Mouse (Mus musculus): ENCODE data around the gene Hdac6. TPM values are rescaled to one million over a fixed set of nuclear protein-coding genes. Genes with fewer than 3 reads are reported as not detected.

Hdac6 gene
- polyA plus RNA-seq, 2 experiments, result 7.9 to 11.9 TPM

- Histone ChIP-seq H3K36me3 (replicated peaks; ENCODE audit: control insufficient read depth, insufficient read depth, low read depth) (no peaks in the 10 kb centered on the region), H3K9me3 (ENCODE audit: control insufficient read depth, low read length) (no peaks in the 10 kb centered on the region), H3K9ac (replicated peaks) (no peak overlapping the region), H3K27ac (no peak overlapping the region), H3K4me1 (replicated peaks; ENCODE audit: control insufficient read depth in 2 of 2, insufficient read depth in 2 of 2, low read length in 1 of 2) (peaks cover 0 to 5% of the 10 kb centered on the region in 2 experiments; a peak in 1 of 4 replicates), H3K4me2 (ENCODE audit: low read depth) (no peak overlapping the region), H3K27me3 (ENCODE audit: control insufficient read depth, insufficient read depth, low read length) (no peaks in the 10 kb centered on the region), H3K4me3 (ENCODE audit: insufficient read depth in 1 of 2, low read depth in 2 of 2, low read length in 2 of 2) (no peak overlapping the region)
- no peak for TF ChIP-seq EP300 (IDR thresholded peaks at IDR 0.05; ENCODE audit: low read depth)
- no peak for TF ChIP-seq CTCF (IDR thresholded peaks at IDR 0.05; ENCODE audit: low read depth)
- ATAC-seq (ENCODE audit: insufficient read depth), result no peak
- 69% methylated on average over 8 of the region's 8 CpGs for WGBS (ENCODE audit: insufficient replicate concordance)
- DNase-seq (ENCODE audit: low read depth in 3 of 3, low spot score in 3 of 3), result no peak
Observed at GRCm38 (mm10) chrX:7945618-7946017, 2.1 kb downstream of the Hdac6 start.

GRCm38 (mm10) chrX:7937667-7938066, 10.0 kb downstream of the Hdac6 start:
- ATAC-seq (ENCODE audit: insufficient read depth) (no peak), DNase-seq (ENCODE audit: low read depth in 3 of 3, low spot score in 3 of 3) (no peak)
- Histone ChIP-seq H3K9ac (replicated peaks) (no peak overlapping the region), H3K4me2 (ENCODE audit: low read depth) (no peak overlapping the region), H3K36me3 (replicated peaks; ENCODE audit: control insufficient read depth, insufficient read depth, low read depth) (no peaks in the 10 kb centered on the region), H3K9me3 (ENCODE audit: control insufficient read depth, low read length) (no peaks in the 10 kb centered on the region), H3K27me3 (ENCODE audit: control insufficient read depth, insufficient read depth, low read length) (no peaks in the 10 kb centered on the region), H3K4me3 (ENCODE audit: insufficient read depth in 1 of 2, low read depth in 2 of 2, low read length in 2 of 2) (no peak overlapping the region), H3K4me1 (replicated peaks; ENCODE audit: control insufficient read depth in 2 of 2, insufficient read depth in 2 of 2, low read length in 1 of 2) (no peaks in the 10 kb centered on the region), H3K27ac (no peak overlapping the region)
- TF ChIP-seq EP300 (IDR thresholded peaks at IDR 0.05; ENCODE audit: low read depth), result no peak
- TF ChIP-seq CTCF (IDR thresholded peaks at IDR 0.05; ENCODE audit: low read depth), result no peak
- WGBS (ENCODE audit: insufficient replicate concordance), result 77% methylated on average over 6 of the region's 6 CpGs

GRCm38 (mm10) chrX:7936874-7937273, 10.8 kb downstream of the Hdac6 start:
- Histone ChIP-seq H3K9me3 (ENCODE audit: control insufficient read depth, low read length) (no peaks in the 10 kb centered on the region), H3K27ac (no peak overlapping the region), H3K4me2 (ENCODE audit: low read depth) (no peak overlapping the region), H3K4me1 (replicated peaks; ENCODE audit: control insufficient read depth in 2 of 2, insufficient read depth in 2 of 2, low read length in 1 of 2) (no peaks in the 10 kb centered on the region), H3K27me3 (ENCODE audit: control insufficient read depth, insufficient read depth, low read length) (no peaks in the 10 kb centered on the region), H3K36me3 (replicated peaks; ENCODE audit: control insufficient read depth, insufficient read depth, low read depth) (no peaks in the 10 kb centered on the region), H3K9ac (replicated peaks) (no peak overlapping the region), H3K4me3 (ENCODE audit: insufficient read depth in 1 of 2, low read depth in 2 of 2, low read length in 2 of 2) (no peak overlapping the region)
- TF ChIP-seq CTCF (IDR thresholded peaks at IDR 0.05; ENCODE audit: low read depth), result peak; percentile 68
- no peak for TF ChIP-seq EP300 (IDR thresholded peaks at IDR 0.05; ENCODE audit: low read depth)
- no peak for DNase-seq (ENCODE audit: low read depth in 3 of 3, low spot score in 3 of 3)
- 36% methylated on average over 9 of the region's 11 CpGs for WGBS (ENCODE audit: insufficient replicate concordance)
- no peak for ATAC-seq (ENCODE audit: insufficient read depth)

- ATAC-seq (ENCODE audit: insufficient read depth), result no peak
- Histone ChIP-seq H3K4me3 (ENCODE audit: insufficient read depth in 1 of 2, low read depth in 2 of 2, low read length in 2 of 2) (no peak within 1 kb of the TSS), H3K27ac (no peak within 1 kb of the TSS), H3K9me3 (ENCODE audit: control insufficient read depth, low read length) (no peaks in the 10 kb centered on the region), H3K4me1 (replicated peaks; ENCODE audit: control insufficient read depth in 2 of 2, insufficient read depth in 2 of 2, low read length in 1 of 2) (no peaks in the 10 kb centered on the region), H3K9ac (replicated peaks) (no peak within 1 kb of the TSS), H3K27me3 (ENCODE audit: control insufficient read depth, insufficient read depth, low read length) (peaks cover 55% of the 10 kb centered on the region), H3K4me2 (ENCODE audit: low read depth) (no peak within 1 kb of the TSS), H3K36me3 (replicated peaks; ENCODE audit: control insufficient read depth, insufficient read depth, low read depth) (no peaks in the 10 kb centered on the region)
- DNase-seq (ENCODE audit: low read depth in 3 of 3, low spot score in 3 of 3), result no peak
- WGBS (ENCODE audit: insufficient replicate concordance), result 18% methylated on average over 18 of the region's 19 CpGs
- no peak for TF ChIP-seq EP300 (IDR thresholded peaks at IDR 0.05; ENCODE audit: low read depth)
- TF ChIP-seq CTCF (IDR thresholded peaks at IDR 0.05; ENCODE audit: low read depth), result no peak
Observed at GRCm38 (mm10) chrX:7928270-7928790, 19.4 kb downstream of the Hdac6 start, which contains the start of gene Eras. Eras (minus strand) TSS chrX:7928607.

- ATAC-seq (ENCODE audit: insufficient read depth), result no peak
- WGBS (ENCODE audit: insufficient replicate concordance), result 11% methylated on average over 10 of the region's 10 CpGs
Observed at GRCm38 (mm10) chrX:7927116-7927515, 20.6 kb downstream of the Hdac6 start.

More at GRCm38 (mm10) chrX:7927116-7927515, 20.6 kb downstream of the Hdac6 start:
- no peaks in the 10 kb centered on the region for H3K36me3 ChIP-seq (replicated peaks; ENCODE audit: control insufficient read depth, insufficient read depth, low read depth)
- DNase-seq (ENCODE audit: low read depth in 3 of 3, low spot score in 3 of 3), result no peak
- no peak overlapping the region for H3K27ac ChIP-seq
- peaks cover 67% of the 10 kb centered on the region for H3K27me3 ChIP-seq (ENCODE audit: control insufficient read depth, insufficient read depth, low read length)
- no peak overlapping the region for H3K9ac ChIP-seq (replicated peaks)
- no peak overlapping the region for H3K4me2 ChIP-seq (ENCODE audit: low read depth)
- H3K4me1 ChIP-seq (replicated peaks; ENCODE audit: control insufficient read depth in 2 of 2, insufficient read depth in 2 of 2, low read length in 1 of 2), result no peaks in the 10 kb centered on the region
- H3K9me3 ChIP-seq (ENCODE audit: control insufficient read depth, low read length), result no peaks in the 10 kb centered on the region
- no peak overlapping the region for H3K4me3 ChIP-seq (ENCODE audit: insufficient read depth in 1 of 2, low read depth in 2 of 2, low read length in 2 of 2)
- TF ChIP-seq CTCF (IDR thresholded peaks at IDR 0.05; ENCODE audit: low read depth) (no peak), EP300 (IDR thresholded peaks at IDR 0.05; ENCODE audit: low read depth) (no peak)

Measured in liver, embryonic 14.5 days (tissue).